Mouse (Mus musculus): ENCODE results near the gene 4632433K11Rik.

Gene 4632433K11Rik

GRCm38 (mm10) chr7:5081939-5082338 lies 48.0 kb downstream of the 4632433K11Rik start:
- ChIA-PET CTCF (interaction anchor here in 1 of 4 experiments (0.6 kb wide), 1 partner anchor 11 kb away, joined by 3 read pairs; no protein-coding TSS in a partner anchor), POLR2A (interaction anchor here in 3 of 4 experiments (0.6 to 5.4 kb wide), 11 partner anchors 8 to 367 kb away, joined by 3 to 36 read pairs (median 5); no protein-coding TSS in a partner anchor)

GRCm38 (mm10) chr7:5083325-5084105 lies 49.6 kb downstream of the 4632433K11Rik start:
- ChIA-PET CTCF (interaction anchor here in 2 of 4 experiments (0.5 to 1.3 kb wide), 2 partner anchors 23 to 1072 kb away, joined by 4 to 8 read pairs; partner anchors contain the start of gene Zfp787 (in 1 of the 2)), POLR2A (interaction anchor here in 3 of 4 experiments (0.6 to 5.4 kb wide), 7 partner anchors 7 to 70 kb away, joined by 3 to 36 read pairs (median 5); partner anchors contain the start of genes U2af2 (in 1 of the 3) and Zfp524 (in 1 of the 3))
